Mouse (Mus musculus): Measurements from ENCODE around the gene Plxnc1.

DNA sequence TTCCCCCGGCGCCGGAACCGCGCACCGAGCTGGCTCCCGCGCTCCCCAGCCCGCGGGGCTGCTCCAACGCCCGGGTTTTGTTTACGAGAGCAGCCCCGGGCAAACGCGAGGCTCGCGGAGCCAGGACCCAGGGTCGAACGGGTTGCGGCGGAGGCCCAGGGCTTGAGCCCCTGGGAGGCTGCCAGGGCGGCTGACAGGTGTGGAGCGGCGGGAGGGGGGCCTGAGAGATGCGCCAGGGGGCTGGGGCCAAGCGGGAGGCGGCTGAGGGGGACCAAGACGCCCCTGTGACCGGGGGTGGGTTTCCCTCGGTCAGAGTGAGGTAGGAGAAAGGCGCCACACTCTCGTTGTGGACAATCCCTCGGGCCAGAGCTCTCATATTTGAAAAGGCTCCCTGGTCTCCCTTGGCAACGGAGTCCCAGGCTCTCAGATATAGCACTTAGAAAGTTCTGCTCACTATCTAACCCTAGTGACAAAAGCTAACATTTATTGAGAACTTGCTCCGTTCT lies 624 bp upstream of the Plxnc1 start:
- no peak for TF ChIP-seq POLR2A (IDR thresholded peaks at IDR 0.05; ENCODE audit: low read depth, low read length)
- TF ChIP-seq CTCF (conservative IDR thresholded peaks at IDR 0.05; ENCODE audit: insufficient read depth, insufficient read length, low read depth, low read length), result no peak

Data from kidney, adult 2 months (tissue).